Mouse (Mus musculus): ENCODE results near the gene Caml. TPM values are rescaled to one million over a fixed set of nuclear protein-coding genes. Genes with fewer than 3 reads are reported as not detected.
"Not testable (repeated sequence)": the region's sequence is repeated elsewhere in the genome, so short reads cannot be mapped to it uniquely, and the experiment has no call there.

Caml gene
- polyA plus RNA-seq, 1 experiment from 2014 or later, result 75.9 TPM

GRCm38 (mm10) chr13:55635146-55635571 lies 12.4 kb downstream of the Caml start:
- H3K27me3 ChIP-seq, result no peaks in the 10 kb centered on the region
- peak overlapping the region; percentile 84 for H3K4me2 ChIP-seq (replicated peaks)
- H3K36me3 ChIP-seq, result peaks cover 50% of the 10 kb centered on the region
- H3K4me3 ChIP-seq, result peak overlapping the region; percentile 98
- no peaks in the 10 kb centered on the region for H3K9me3 ChIP-seq (replicated peaks)
- peak overlapping the region; percentile 90 for H3K9ac ChIP-seq
- ATAC-seq (ENCODE audit: low FRiP score), result peak; percentile 67
- H3K27ac ChIP-seq, result peak overlapping the region; percentile 78
- H3K4me1 ChIP-seq, result peaks cover 16% of the 10 kb centered on the region
- under 1% methylated on average over 39 of the region's 40 CpGs for WGBS

GRCm38 (mm10) chr13:55636185-55636983 lies 13.6 kb downstream of the Caml start:
- H3K36me3 ChIP-seq, result peaks cover 53% of the 10 kb centered on the region
- no peak overlapping the region for H3K27ac ChIP-seq
- no peak for ATAC-seq (ENCODE audit: low FRiP score)
- WGBS, result 90% methylated on average over 14 of the region's 14 CpGs
- peaks cover 16% of the 10 kb centered on the region for H3K4me1 ChIP-seq
- peak overlapping the region; percentile 84 for H3K4me2 ChIP-seq (replicated peaks)
- H3K9ac ChIP-seq, result no peak overlapping the region
- no peaks in the 10 kb centered on the region for H3K9me3 ChIP-seq (replicated peaks)
- peak overlapping the region; percentile 98; the same call in 1 of the 2 replicates for H3K4me3 ChIP-seq
- no peaks in the 10 kb centered on the region for H3K27me3 ChIP-seq

GRCm38 (mm10) chr13:55640480-55640879 lies 17.7 kb downstream of the Caml start:
- not testable (repeated sequence) for H3K27me3 ChIP-seq; H3K4me3 ChIP-seq; ATAC-seq (ENCODE audit: low FRiP score); H3K4me2 ChIP-seq (replicated peaks); H3K9me3 ChIP-seq (replicated peaks); H3K9ac ChIP-seq; H3K27ac ChIP-seq
- peaks cover 41% of the 10 kb centered on the region for H3K36me3 ChIP-seq
- WGBS, result 57% methylated on average over 8 of the region's 8 CpGs
- peaks cover 12% of the 10 kb centered on the region for H3K4me1 ChIP-seq

- Histone ChIP-seq H3K27me3 (no peaks in the 10 kb centered on the region), H3K36me3 (peaks cover 62% of the 10 kb centered on the region), H3K9ac (no peak overlapping the region), H3K4me3 (no peak overlapping the region), H3K9me3 (replicated peaks) (no peaks in the 10 kb centered on the region), H3K4me1 (no peaks in the 10 kb centered on the region), H3K27ac (no peak overlapping the region), H3K4me2 (replicated peaks) (no peak overlapping the region)
- whole genome bisulfite sequencing, result 89% methylated on average over 2 of the region's 2 CpGs
- no peak for ATAC-seq (ENCODE audit: low FRiP score)
These were observed 21.7 kb downstream of the Caml start for GRCm38 (mm10) chr13:55644525-55644924.

- Histone ChIP-seq H3K4me1 (no peaks in the 10 kb centered on the region), H3K27ac (no peak overlapping the region), H3K27me3 (no peaks in the 10 kb centered on the region), H3K9me3 (replicated peaks) (no peaks in the 10 kb centered on the region), H3K4me3 (no peak overlapping the region), H3K9ac (no peak overlapping the region), H3K4me2 (replicated peaks) (no peak overlapping the region), H3K36me3 (peaks cover 98% of the 10 kb centered on the region)
- ATAC-seq (ENCODE audit: low FRiP score), result no peak
- WGBS, result 91% methylated on average over 12 of the region's 12 CpGs
These were observed 27.3 kb downstream of the Caml start for GRCm38 (mm10) chr13:55650098-55650497.

- Histone ChIP-seq H3K36me3 (peaks cover 98% of the 10 kb centered on the region), H3K4me1 (no peaks in the 10 kb centered on the region), H3K4me2 (replicated peaks) (no peak overlapping the region), H3K9me3 (replicated peaks) (no peaks in the 10 kb centered on the region), H3K4me3 (no peak overlapping the region), H3K27ac (no peak overlapping the region), H3K9ac (no peak overlapping the region), H3K27me3 (no peaks in the 10 kb centered on the region)
- no peak for ATAC-seq (ENCODE audit: low FRiP score)
- 91% methylated on average over 6 of the region's 6 CpGs for WGBS
These were observed 28.2 kb downstream of the Caml start for GRCm38 (mm10) chr13:55650980-55651379.

DNA sequence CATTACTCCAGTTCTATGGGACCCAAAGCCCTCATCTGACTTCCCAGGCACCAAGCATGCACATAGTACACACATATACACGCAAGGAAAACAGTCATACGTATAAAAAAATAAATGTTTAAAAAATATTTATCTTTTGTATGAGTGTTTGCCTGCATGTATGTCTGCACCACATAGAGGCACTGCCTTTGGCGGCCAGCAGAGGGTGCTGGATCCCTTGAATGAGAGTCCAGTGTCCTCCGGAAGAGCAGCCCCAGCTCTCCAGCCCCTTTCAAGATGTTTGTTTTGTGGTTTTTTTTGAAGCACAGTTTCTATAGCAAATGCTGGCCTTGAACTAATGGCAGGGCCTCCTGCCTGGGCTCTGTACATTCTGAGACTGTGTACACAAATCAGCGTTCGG lies 45.7 kb downstream of the Caml start:
- Histone ChIP-seq H3K27me3 (no peaks in the 10 kb centered on the region), H3K4me2 (replicated peaks) (no peak overlapping the region), H3K4me1 (no peaks in the 10 kb centered on the region), H3K27ac (no peak overlapping the region), H3K9me3 (replicated peaks) (no peaks in the 10 kb centered on the region), H3K9ac (no peak overlapping the region), H3K36me3 (peaks cover 90% of the 10 kb centered on the region), H3K4me3 (no peak overlapping the region)
- no peak for ATAC-seq (ENCODE audit: low FRiP score)
- WGBS, result 80% methylated on average over 6 of the region's 6 CpGs

DNA sequence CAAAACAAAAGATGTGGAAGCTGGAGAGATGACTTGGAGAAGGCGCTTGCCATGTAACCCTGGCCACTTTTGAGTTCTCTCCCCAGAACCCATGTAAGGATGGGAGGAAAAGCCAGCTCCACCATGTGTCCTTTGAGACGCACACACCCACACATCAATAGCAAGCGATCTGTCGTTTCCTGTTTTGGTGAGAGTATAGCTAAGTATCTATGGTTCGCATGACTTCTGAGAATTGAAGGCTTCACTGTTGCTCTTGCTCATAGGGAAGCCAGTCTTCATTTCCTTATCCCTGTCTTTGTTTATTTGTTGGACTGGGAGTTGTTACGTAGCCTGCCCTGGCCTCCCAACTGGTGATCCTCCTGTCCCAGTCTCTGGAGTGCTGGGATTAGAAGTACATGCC lies 49.9 kb downstream of the Caml start:
- 95% methylated on average over 6 of the region's 6 CpGs for WGBS

DNA sequence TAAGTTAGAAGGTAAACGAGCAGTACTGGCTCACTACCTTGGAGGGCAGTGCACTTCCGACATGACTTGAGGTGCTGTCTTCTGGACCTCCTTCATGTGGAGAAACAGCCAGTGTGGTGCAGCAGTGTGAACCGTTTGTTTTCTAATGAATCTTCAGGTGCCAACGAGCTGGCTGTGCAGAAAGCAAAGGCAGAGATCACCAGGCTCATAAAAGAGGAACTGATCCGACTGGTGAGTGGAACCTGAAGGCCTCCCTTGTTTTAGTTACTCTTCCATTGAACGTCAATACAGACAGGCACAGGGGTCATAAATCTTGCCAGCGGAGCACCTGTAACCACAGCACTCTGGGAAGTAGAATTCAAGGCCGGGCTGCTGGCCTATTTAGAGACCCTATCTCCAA lies 54.6 kb downstream of the Caml start:
- WGBS, result 88% methylated on average over 8 of the region's 8 CpGs
- Histone ChIP-seq H3K9ac (no peak overlapping the region), H3K27me3 (no peaks in the 10 kb centered on the region), H3K36me3 (peaks cover 72% of the 10 kb centered on the region), H3K9me3 (replicated peaks) (no peaks in the 10 kb centered on the region), H3K4me3 (no peak overlapping the region), H3K4me2 (replicated peaks) (no peak overlapping the region), H3K4me1 (no peaks in the 10 kb centered on the region), H3K27ac (no peak overlapping the region)
- no peak for ATAC-seq (ENCODE audit: low FRiP score)

More for the DNA sequence above, 49.9 kb downstream of the Caml start:
- Histone ChIP-seq H3K36me3 (peaks cover 87% of the 10 kb centered on the region), H3K4me3 (no peak overlapping the region), H3K9me3 (replicated peaks) (no peaks in the 10 kb centered on the region), H3K9ac (no peak overlapping the region), H3K27ac (no peak overlapping the region), H3K27me3 (no peaks in the 10 kb centered on the region), H3K4me1 (no peaks in the 10 kb centered on the region), H3K4me2 (replicated peaks) (no peak overlapping the region)
- ATAC-seq (ENCODE audit: low FRiP score), result no peak

Other genes starting within 250 kb of the Caml start
- gene Slc34a1, start 224.8 kb upstream of the Caml start, polyA plus RNA-seq (2016; fragmentation: Nextera tagmentation; extraction: Ambion mirVana), result 0.10 TPM in 1 of 2 replicates, not detected in the other
- not detected in 2 replicates for gene Pfn3, start 207.8 kb upstream of the Caml start, polyA plus RNA-seq (2016; fragmentation: Nextera tagmentation; extraction: Ambion mirVana)
- gene F12, start 196.2 kb upstream of the Caml start, polyA plus RNA-seq (2016; fragmentation: Nextera tagmentation; extraction: Ambion mirVana), result 0.16 TPM in 1 of 2 replicates, not detected in the other
- gene Grk6, start 177.9 kb upstream of the Caml start, polyA plus RNA-seq (2016; fragmentation: Nextera tagmentation; extraction: Ambion mirVana), result 48.9 and 54.4 TPM in 2 replicates
- gene Prr7, start 158.7 kb upstream of the Caml start, polyA plus RNA-seq (2016; fragmentation: Nextera tagmentation; extraction: Ambion mirVana), result 1.1 and 1.5 TPM in 2 replicates
- 585 and 628 TPM in 2 replicates for gene Dbn1, start 134.9 kb upstream of the Caml start, polyA plus RNA-seq (2016; fragmentation: Nextera tagmentation; extraction: Ambion mirVana)
- 154 and 158 TPM in 2 replicates for gene Pdlim7, start 109.3 kb upstream of the Caml start, polyA plus RNA-seq (2016; fragmentation: Nextera tagmentation; extraction: Ambion mirVana)
- gene Dok3, start 93.7 kb upstream of the Caml start, polyA plus RNA-seq (2016; fragmentation: Nextera tagmentation; extraction: Ambion mirVana), result 3.7 and 4.7 TPM in 2 replicates
- gene Ddx41, start 86.3 kb upstream of the Caml start, polyA plus RNA-seq (2016; fragmentation: Nextera tagmentation; extraction: Ambion mirVana), result 64.0 and 64.6 TPM in 2 replicates
- 67.4 and 71.9 TPM in 2 replicates for gene Fam193b, start 51.9 kb upstream of the Caml start, polyA plus RNA-seq (2016; fragmentation: Nextera tagmentation; extraction: Ambion mirVana)
- 113 and 128 TPM in 2 replicates for gene Tmed9, start 49.3 kb upstream of the Caml start, polyA plus RNA-seq (2016; fragmentation: Nextera tagmentation; extraction: Ambion mirVana)
- gene B4galt7, start 23.1 kb upstream of the Caml start, polyA plus RNA-seq (2016; fragmentation: Nextera tagmentation; extraction: Ambion mirVana), result 42.5 and 43.4 TPM in 2 replicates
- gene Ddx46, start 12.0 kb downstream of the Caml start, polyA plus RNA-seq (2016; fragmentation: Nextera tagmentation; extraction: Ambion mirVana), result 41.1 and 41.2 TPM in 2 replicates
- 74.6 and 78.4 TPM in 2 replicates for gene B230219D22Rik, start 70.1 kb downstream of the Caml start, polyA plus RNA-seq (2016; fragmentation: Nextera tagmentation; extraction: Ambion mirVana)
- 105 and 110 TPM in 2 replicates for gene Txndc15, start 91.6 kb downstream of the Caml start, polyA plus RNA-seq (2016; fragmentation: Nextera tagmentation; extraction: Ambion mirVana)
- 32.1 and 34.1 TPM in 2 replicates for gene Pcbd2, start 104.4 kb downstream of the Caml start, polyA plus RNA-seq (2016; fragmentation: Nextera tagmentation; extraction: Ambion mirVana)
- gene Catsper3, start 161.6 kb downstream of the Caml start, polyA plus RNA-seq (2016; fragmentation: Nextera tagmentation; extraction: Ambion mirVana), result not detected in 2 replicates
- gene Pitx1, start 213.2 kb downstream of the Caml start, polyA plus RNA-seq (2016; fragmentation: Nextera tagmentation; extraction: Ambion mirVana), result 0.61 and 0.81 TPM in 2 replicates